Mouse (Mus musculus) thymus, postnatal 25 days (tissue): ENCODE data around the gene Ezr.
"Not testable (repeated sequence)": the region's sequence is repeated elsewhere in the genome, so short reads cannot be mapped to it uniquely, and the experiment has no call there.

Experiments
- DNase-seq: peaks from one replicate; pipeline ENCODE4 v3.0.0; 2022

Ezr gene

DNA sequence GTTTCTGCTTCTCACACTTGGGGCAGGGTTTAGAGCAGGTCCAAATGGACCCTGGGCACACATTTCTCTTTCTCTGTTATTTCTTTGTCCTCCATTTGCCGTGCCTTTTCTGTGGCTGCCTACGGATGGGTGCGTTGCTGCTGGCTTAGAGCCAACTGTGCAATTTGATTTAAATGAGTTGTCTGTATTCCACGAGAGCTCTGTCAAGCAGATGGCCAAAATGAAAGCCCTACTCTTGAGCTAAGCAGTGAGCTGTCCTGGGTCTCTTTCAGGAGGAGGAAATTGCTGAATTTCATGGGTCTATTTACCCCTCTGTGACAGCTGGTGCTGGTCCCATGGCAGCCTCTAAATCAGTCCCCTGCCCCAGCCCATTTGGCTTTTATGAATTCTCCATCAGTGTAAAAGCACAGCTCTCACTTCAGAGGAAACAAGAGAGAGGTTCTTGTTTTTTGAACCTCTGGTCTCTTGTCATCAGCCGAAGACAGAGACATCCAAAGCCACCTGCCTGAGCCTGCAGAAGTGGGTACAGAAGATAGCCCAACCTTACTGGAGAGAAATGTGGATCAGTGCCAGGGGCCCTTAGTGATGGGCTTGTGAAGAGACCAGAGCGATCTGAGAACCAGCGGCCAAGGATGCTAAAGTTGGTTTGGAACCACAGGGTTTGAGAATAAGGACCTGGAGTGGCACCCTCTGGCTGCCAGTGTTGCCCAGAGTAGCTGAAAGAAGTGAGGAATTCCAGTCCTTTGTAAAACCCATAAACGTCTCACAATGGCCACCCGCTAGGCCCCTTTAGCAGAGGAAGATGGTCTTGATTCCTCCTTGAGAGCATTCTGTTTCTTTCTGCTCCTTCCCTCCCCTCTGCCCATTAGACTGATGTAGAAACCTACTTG is 79.0 kb downstream of the Ezr start:
- DNase-seq = not testable (repeated sequence)

DNA sequence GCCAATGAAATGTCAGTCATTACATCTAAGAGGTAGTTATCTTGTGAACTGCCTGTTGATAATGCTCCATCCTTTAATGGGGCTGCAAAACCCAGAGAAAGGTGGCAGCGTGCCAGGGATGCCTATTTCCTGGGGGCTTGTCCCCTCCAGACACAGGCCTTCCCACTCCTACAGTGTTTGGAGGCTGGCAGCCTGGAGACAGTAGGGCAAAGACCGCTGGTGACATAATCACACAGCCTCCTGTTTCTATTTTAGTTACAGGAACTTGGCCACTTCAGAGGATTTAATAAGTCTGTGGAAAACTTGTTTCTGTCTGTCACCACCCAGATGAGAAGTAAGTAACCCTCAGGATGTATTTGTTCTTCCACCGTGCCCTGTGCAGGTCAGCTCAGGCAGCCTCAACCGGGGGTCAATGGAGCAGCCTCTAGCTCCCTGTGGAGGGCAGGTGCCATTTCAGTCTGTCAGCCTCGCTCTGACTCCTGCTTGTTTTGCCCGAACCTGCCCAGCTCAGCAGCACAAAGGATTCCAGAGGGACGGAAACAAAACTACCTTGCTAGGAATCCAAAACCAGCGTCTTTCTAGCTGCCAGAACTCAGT is 79.9 kb downstream of the Ezr start:
- not testable (repeated sequence) for DNase-seq

DNA sequence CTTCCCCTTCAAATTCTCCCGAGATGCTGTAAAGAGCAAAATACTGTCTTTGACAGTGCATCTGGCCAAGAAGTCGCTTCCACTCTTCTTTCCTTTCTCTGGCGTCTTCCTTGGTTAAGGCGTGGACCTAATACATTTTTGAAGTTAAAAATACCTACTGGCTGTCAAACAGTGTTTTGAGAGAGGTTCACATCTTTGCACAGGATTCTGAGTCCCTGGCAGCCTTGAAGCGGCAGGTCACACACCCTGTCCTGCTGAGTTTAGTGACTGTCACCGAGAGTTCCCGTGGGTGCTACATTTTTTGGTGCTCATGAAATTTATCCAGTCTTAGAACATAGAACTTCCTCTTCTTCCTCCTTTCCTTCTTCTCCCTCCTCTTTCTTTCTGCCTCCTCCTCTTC is 82.5 kb downstream of the Ezr start:
- DNase-seq = not testable (repeated sequence)

DNA sequence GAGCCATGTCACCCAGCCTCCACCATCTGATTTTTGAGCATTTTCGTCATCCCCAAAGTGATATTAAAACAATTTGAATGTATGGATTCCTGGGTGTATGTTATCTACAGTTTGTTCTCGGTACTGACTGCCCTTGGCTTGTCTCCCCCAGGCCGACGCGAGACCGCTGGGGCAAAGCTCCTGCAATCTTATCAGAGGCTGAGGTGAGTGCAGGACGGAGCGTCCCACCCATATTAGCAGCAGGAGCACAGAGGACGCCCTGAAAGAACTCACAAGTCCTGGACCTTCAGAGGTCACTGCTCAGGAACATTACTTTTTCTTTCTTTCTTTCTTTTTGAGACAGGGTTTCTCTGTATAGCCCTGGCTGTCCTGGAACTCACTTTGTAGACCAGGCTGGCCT is 83.1 kb downstream of the Ezr start:
- not testable (repeated sequence) for DNase-seq

DNA sequence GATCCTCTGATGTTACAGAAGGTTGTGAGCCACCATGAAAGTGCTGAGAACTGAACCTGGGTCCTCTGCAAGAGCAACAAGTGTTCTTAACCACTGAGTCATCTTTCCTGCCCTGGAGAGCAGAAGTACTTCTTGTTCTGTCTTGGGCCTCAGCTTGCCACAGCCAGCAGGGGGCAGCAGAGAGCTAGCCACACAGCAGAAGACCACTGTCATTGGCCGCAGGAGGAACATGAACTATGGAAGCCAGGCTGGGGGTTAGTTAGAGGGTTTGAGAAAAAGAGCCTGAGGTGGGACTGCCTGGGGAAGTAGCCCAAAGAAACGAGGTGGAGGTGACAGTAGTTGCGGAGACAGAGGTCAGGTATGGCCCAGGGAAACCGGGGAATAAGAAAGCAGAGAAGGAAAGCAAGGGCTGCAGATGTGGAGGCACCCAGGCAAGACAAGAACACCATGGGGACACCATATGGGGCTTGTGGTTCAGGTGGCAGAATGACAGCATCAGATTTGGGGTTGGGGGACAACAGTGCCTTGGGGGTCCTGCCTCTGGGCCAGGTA is 85.3 kb downstream of the Ezr start:
- DNase-seq = peak; percentile 69

DNA sequence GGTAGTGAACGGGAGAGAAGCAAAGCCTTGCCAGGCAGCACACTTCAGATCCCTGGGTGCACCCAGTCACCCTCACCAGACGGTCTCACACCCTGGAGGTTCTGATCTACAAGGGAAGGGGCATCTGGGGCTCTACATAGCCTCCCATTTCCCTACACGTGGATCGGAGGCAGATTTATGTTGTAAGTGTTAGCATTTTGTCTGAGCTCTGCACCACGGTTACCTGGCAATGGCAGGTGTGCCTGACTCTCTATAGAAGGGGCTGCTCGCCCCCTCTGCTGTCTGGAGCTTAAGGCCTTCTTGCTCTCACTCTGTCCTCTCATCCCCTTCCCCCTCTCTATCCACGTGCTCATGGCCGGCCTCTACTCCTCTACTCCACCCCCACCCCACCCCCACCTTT is 86.1 kb downstream of the Ezr start:
- DNase-seq = not testable (repeated sequence)

DNA sequence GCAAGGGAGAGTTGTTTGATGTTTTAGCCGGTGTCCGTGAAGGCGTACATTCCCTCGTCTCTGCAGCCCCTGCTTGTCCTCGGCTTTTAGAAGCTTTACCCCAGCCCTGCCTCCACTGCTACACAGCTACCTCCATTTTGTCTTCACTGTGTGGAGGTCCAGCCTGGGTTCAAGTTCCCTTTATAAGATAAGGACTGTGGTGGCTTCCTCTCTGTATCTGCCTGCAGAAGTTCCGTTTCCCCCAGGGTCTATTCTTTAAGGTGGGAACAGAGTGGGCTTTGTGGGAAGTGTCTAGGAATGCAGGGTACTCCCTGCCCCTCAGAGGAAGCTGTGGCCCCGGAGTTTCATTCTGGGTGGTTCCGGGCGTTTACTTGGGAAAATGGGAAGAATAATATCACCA is 86.9 kb downstream of the Ezr start:
- not testable (repeated sequence) for DNase-seq

DNA sequence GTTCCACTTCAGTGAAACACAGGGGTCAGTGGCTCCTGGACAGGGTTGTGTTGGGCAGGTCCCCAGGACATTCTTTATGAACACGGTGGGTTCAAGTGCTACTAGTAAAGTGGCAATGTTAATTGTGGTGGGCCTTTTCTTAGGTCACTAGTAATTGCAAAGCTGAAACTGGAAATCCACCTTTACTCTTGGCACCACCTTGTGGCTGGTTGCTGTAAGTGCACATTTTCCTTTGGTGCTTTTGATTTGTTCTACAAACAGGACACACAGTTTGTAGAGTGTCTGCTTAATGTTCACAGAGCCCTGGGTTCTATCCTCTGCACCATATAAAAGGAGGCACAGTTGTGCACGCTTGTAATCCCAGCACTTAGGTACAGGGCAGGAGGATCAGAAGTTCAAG is 91.0 kb downstream of the Ezr start:
- peak; percentile 96 for DNase-seq

DNA sequence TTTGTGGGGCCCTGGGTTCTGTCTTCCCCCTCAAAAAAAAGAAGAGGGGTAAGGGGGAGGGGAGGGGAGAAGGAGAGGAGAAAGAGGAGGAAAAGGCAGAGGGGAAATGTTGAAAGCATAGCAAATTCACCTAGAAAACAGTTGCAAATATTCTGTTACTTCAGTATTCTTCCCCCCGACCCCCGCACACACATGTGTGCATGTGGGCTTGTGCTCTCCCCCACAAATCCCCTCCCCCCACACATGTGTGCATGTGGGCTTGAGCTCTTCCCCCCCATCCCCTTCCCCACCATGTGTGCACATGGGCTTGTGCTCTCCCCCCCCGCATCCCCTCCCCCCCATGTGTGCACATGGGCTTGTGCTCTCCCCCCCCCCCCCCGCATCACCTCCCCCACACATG is 93.2 kb downstream of the Ezr start:
- DNase-seq = peak; percentile 48
